Mouse (Mus musculus): ENCODE results near the gene Mmgt2. TPM values are rescaled to one million over a fixed set of nuclear protein-coding genes. Genes with fewer than 3 reads are reported as not detected.

The Mmgt2 gene
- polyA plus RNA-seq, 1 experiment = 29.0 TPM

DNA sequence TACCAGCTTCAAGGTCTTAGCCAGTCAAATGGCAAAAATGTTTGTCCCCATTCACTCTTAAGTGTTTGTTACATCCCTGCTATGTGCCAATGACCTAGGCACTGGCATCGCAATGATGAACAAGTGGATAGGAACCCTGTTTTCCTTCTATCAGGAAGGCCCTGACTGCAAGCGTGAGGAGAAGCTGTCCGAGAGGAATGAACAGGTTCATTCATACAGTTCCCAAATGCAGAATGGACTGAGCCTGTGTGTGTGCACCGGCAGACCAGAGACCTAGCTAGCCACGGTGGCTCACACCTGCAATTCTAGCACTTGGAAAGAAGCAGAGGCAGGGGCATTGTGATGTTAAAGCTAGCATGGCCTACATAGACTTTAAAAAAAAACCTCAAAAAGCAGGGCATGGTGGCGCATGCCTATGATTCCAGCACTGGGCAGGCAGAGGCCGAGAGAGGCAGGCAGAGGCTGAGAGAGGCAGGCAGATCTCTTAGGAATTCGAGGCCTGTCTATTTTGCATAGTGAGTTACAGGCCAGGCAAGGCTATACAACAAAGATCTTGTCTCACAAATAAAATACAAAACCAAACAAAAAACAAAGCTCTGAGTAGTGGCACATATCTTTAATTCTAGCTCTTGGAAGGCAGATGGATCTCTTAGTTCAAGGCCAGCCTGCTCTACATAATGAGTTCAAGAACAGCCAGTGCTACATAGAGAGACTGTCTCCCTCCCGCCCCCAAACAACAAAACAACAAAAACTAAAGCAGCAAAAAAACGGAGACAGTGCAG lies 41.1 kb upstream of the Mmgt2 start:
- DNase-seq (ENCODE audit: low read depth) = no peak
- TF ChIP-seq CTCF (IDR thresholded peaks at IDR 0.05; ENCODE audit: borderline replicate concordance, extremely low read depth, insufficient read depth, insufficient read length) (no peak), POLR2A (IDR thresholded peaks at IDR 0.05; ENCODE audit: borderline replicate concordance, extremely low read depth, insufficient read depth, insufficient read length, poor library complexity, severe bottlenecking) (no peak)

DNA sequence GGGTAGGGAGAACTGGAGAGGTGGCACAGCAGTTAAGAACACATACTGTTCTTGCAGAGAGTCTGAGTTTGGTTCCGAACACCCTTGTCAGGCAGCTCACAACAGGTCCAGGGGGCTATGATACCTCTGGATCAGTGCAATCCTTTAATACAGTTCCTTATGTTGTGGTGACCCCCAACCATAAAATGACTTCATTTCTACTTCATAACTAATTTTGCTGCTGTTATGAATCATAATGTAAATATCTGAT lies 40.6 kb upstream of the Mmgt2 start:
- TF ChIP-seq CTCF (IDR thresholded peaks at IDR 0.05; ENCODE audit: borderline replicate concordance, extremely low read depth, insufficient read depth, insufficient read length) = no peak
- TF ChIP-seq POLR2A (IDR thresholded peaks at IDR 0.05; ENCODE audit: borderline replicate concordance, extremely low read depth, insufficient read depth, insufficient read length, poor library complexity, severe bottlenecking) = no peak

GRCm38 (mm10) chr11:62608826-62609675 lies 39.4 kb upstream of the Mmgt2 start:
- DNase-seq (ENCODE audit: low read depth) = no peak
- TF ChIP-seq CTCF (IDR thresholded peaks at IDR 0.05; ENCODE audit: borderline replicate concordance, extremely low read depth, insufficient read depth, insufficient read length) (no peak), POLR2A (IDR thresholded peaks at IDR 0.05; ENCODE audit: borderline replicate concordance, extremely low read depth, insufficient read depth, insufficient read length, poor library complexity, severe bottlenecking) (no peak)

More for the DNA sequence above, 40.6 kb upstream of the Mmgt2 start:
- DNase-seq (ENCODE audit: low read depth) = no peak

DNA sequence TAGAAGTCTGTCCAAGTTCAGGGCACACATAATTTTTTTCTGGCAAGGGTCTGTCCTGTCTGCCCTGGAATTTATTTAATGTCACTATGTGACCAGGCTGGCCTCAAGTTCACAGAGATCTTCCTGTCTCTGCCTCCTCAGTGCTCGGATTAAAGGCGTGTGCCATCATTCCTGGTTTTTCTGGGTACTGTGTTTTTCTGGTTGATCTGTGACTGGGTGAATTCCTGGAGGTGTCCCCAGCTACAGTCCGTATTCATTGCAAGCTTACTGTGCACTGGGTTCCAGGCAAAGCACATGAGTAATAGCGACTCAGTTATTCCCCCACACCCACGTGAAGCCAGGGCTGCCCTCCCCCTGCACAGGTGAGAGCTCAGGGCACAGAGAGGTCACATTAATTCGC lies 38.2 kb upstream of the Mmgt2 start:
- no peak for DNase-seq (ENCODE audit: low read depth)
- TF ChIP-seq CTCF (IDR thresholded peaks at IDR 0.05; ENCODE audit: borderline replicate concordance, extremely low read depth, insufficient read depth, insufficient read length) (no peak), POLR2A (IDR thresholded peaks at IDR 0.05; ENCODE audit: borderline replicate concordance, extremely low read depth, insufficient read depth, insufficient read length, poor library complexity, severe bottlenecking) (no peak)

GRCm38 (mm10) chr11:62612604-62613003 lies 35.9 kb upstream of the Mmgt2 start:
- TF ChIP-seq POLR2A (IDR thresholded peaks at IDR 0.05; ENCODE audit: borderline replicate concordance, extremely low read depth, insufficient read depth, insufficient read length, poor library complexity, severe bottlenecking) (no peak), CTCF (IDR thresholded peaks at IDR 0.05; ENCODE audit: borderline replicate concordance, extremely low read depth, insufficient read depth, insufficient read length) (no peak)
- peak; percentile 66 for DNase-seq (ENCODE audit: low read depth)

- peak; percentile 99 for DNase-seq (ENCODE audit: low read depth)
- TF ChIP-seq CTCF (IDR thresholded peaks at IDR 0.05; ENCODE audit: borderline replicate concordance, extremely low read depth, insufficient read depth, insufficient read length) (peak; percentile 100), POLR2A (IDR thresholded peaks at IDR 0.05; ENCODE audit: borderline replicate concordance, extremely low read depth, insufficient read depth, insufficient read length, poor library complexity, severe bottlenecking) (no peak)
Measured at GRCm38 (mm10) chr11:62613657-62614365, 34.7 kb upstream of the Mmgt2 start.

GRCm38 (mm10) chr11:62614876-62615410 lies 33.5 kb upstream of the Mmgt2 start:
- no peak for DNase-seq (ENCODE audit: low read depth)

DNA sequence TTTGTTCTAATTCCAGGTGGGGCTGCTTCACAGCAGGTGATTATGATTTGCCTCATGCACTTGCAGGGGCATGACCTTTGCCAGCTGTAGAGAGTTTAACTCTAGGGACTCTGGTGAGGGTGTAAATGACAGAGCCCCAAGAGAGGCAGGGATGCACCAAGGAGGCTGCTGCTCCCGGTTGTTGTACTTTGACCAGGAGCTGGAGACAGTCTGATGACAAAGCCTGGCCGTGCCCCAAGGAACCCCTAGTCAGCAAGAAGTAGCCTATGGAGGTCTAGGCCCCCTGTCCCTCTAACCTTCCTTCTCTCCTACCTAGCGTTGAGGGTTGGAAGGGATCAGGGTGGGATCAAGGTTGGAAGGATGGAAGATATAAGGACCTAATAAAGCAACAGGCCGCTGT lies 33.0 kb upstream of the Mmgt2 start:
- no peak for DNase-seq (ENCODE audit: low read depth)
- TF ChIP-seq CTCF (IDR thresholded peaks at IDR 0.05; ENCODE audit: borderline replicate concordance, extremely low read depth, insufficient read depth, insufficient read length) = no peak
- TF ChIP-seq POLR2A (IDR thresholded peaks at IDR 0.05; ENCODE audit: borderline replicate concordance, extremely low read depth, insufficient read depth, insufficient read length, poor library complexity, severe bottlenecking) = no peak

More at GRCm38 (mm10) chr11:62614876-62615410, 33.5 kb upstream of the Mmgt2 start:
- TF ChIP-seq CTCF (IDR thresholded peaks at IDR 0.05; ENCODE audit: borderline replicate concordance, extremely low read depth, insufficient read depth, insufficient read length) (no peak), POLR2A (IDR thresholded peaks at IDR 0.05; ENCODE audit: borderline replicate concordance, extremely low read depth, insufficient read depth, insufficient read length, poor library complexity, severe bottlenecking) (no peak)

DNA sequence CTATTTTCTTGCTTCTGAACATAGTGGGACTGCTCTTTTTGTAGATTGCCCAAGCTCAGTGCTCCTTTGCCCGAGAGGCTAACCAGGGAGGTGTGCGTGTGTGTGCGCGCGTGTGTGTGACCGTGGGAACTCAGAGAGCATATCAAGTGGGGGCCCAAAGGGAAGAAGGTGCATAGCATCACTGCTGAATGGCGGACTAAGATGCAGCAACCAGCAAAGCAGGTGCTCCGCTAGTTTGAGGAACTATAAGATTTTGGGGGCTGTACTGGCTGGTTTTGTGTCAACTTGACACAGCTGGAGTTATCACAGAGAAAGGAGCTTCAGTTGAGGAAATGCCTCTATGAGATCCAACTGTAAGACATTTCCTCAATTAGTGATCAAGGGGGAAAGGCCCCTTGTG lies 27.4 kb upstream of the Mmgt2 start:
- DNase-seq (ENCODE audit: low read depth) = no peak
- TF ChIP-seq POLR2A (IDR thresholded peaks at IDR 0.05; ENCODE audit: borderline replicate concordance, extremely low read depth, insufficient read depth, insufficient read length, poor library complexity, severe bottlenecking) (no peak), CTCF (IDR thresholded peaks at IDR 0.05; ENCODE audit: borderline replicate concordance, extremely low read depth, insufficient read depth, insufficient read length) (no peak)

GRCm38 (mm10) chr11:62621586-62622283 lies 26.7 kb upstream of the Mmgt2 start:
- no peak for DNase-seq (ENCODE audit: low read depth)
- no peak for TF ChIP-seq CTCF (IDR thresholded peaks at IDR 0.05; ENCODE audit: borderline replicate concordance, extremely low read depth, insufficient read depth, insufficient read length)
- no peak for TF ChIP-seq POLR2A (IDR thresholded peaks at IDR 0.05; ENCODE audit: borderline replicate concordance, extremely low read depth, insufficient read depth, insufficient read length, poor library complexity, severe bottlenecking)

Measured in brain, embryonic 14.5 days (tissue).